Mouse (Mus musculus) ZHBTc4 (cell line): Measurements from ENCODE around the gene Plce1.

Source experiments
- DNase-seq: peaks from one replicate; pipeline ENCODE4 v3.0.0-alpha.2; 2011; ENCODE audit warnings: low read depth, low spot score

The Plce1 gene

GRCm38 (mm10) chr19:38480731-38481621 lies at the start of gene Plce1:
TSS of gene Plce1 (plus strand) at chr19:38481109.
- DNase-seq = peak; percentile 72

GRCm38 (mm10) chr19:38431326-38431725 lies 49.6 kb upstream of the Plce1 start:
- peak; percentile 21 for DNase-seq

GRCm38 (mm10) chr19:38432021-38432420 lies 48.9 kb upstream of the Plce1 start:
- peak; percentile 23 for DNase-seq

GRCm38 (mm10) chr19:38433381-38433780 lies 47.5 kb upstream of the Plce1 start:
- no peak for DNase-seq

GRCm38 (mm10) chr19:38435221-38435620 lies 45.7 kb upstream of the Plce1 start:
- no peak for DNase-seq

- DNase-seq = peak; percentile 28
Observed at GRCm38 (mm10) chr19:38441860-38442259, 39.0 kb upstream of the Plce1 start.

- no peak for DNase-seq
Observed at GRCm38 (mm10) chr19:38445758-38446157, 35.2 kb upstream of the Plce1 start.

GRCm38 (mm10) chr19:38455228-38455627 lies 25.7 kb upstream of the Plce1 start:
- no peak for DNase-seq

- DNase-seq = peak; percentile 54
Observed at GRCm38 (mm10) chr19:38458996-38459395, 21.9 kb upstream of the Plce1 start.

GRCm38 (mm10) chr19:38460696-38461095 lies 20.2 kb upstream of the Plce1 start:
- DNase-seq = no peak

GRCm38 (mm10) chr19:38470257-38470893 lies 10.5 kb upstream of the Plce1 start:
- no peak for DNase-seq

GRCm38 (mm10) chr19:38475394-38475793 lies 5.5 kb upstream of the Plce1 start:
- no peak for DNase-seq

- DNase-seq = no peak
Observed at GRCm38 (mm10) chr19:38478286-38478685, 2.6 kb upstream of the Plce1 start.

GRCm38 (mm10) chr19:38478948-38479347 lies 2.0 kb upstream of the Plce1 start:
- peak; percentile 45 for DNase-seq

- DNase-seq = no peak
Observed at GRCm38 (mm10) chr19:38479473-38479872, 1.4 kb upstream of the Plce1 start.

- DNase-seq = no peak
Observed at GRCm38 (mm10) chr19:38480156-38480720, 671 bp upstream of the Plce1 start.

GRCm38 (mm10) chr19:38481906-38482305 lies 997 bp downstream of the Plce1 start:
- DNase-seq = no peak

- no peak for DNase-seq
Observed at GRCm38 (mm10) chr19:38482406-38483181, 1.7 kb downstream of the Plce1 start.

- no peak for DNase-seq
Observed at GRCm38 (mm10) chr19:38485779-38486555, 5.1 kb downstream of the Plce1 start.

- DNase-seq = no peak
Observed at GRCm38 (mm10) chr19:38487501-38487900, 6.6 kb downstream of the Plce1 start.
